Mouse (Mus musculus) stomach, embryonic 15.5 days (tissue): Measurements from ENCODE around the gene Gpsm1. TPM values are rescaled to one million over a fixed set of nuclear protein-coding genes. Genes with fewer than 3 reads are reported as not detected.

Experiments
- ATAC-seq: fragments of 200-750 bp; cut with Nextera tagmentation; 2 replicates; pipeline ENCODE4 v1.8.0; 2017; ENCODE audit warnings: low read depth, moderate number of reproducible peaks, moderate TSS enrichment; ENCODE audit not compliant: insufficient read depth, low FRiP score
- H3K27ac ChIP-seq: fragments of 300-500 bp; sonication (generic); 2 replicates; pipeline ENCODE4 v1.5.1; 2015; ENCODE audit warnings: mild to moderate bottlenecking, inconsistent platforms
- H3K27me3 ChIP-seq: fragments of 300-500 bp; sonication (generic); replicated peaks from 2 replicates; pipeline ENCODE4 v1.6.1; 2015; ENCODE audit warnings: inconsistent platforms
- H3K36me3 ChIP-seq: fragments of 300-500 bp; sonication (generic); 2 replicates; pipeline ENCODE4 v1.6.1; 2015; ENCODE audit warnings: inconsistent platforms
- H3K4me1 ChIP-seq: fragments of 300-500 bp; sonication (generic); 2 replicates; pipeline ENCODE4 v1.6.1; 2015; ENCODE audit warnings: inconsistent platforms
- H3K4me2 ChIP-seq: fragments of 300-500 bp; sonication (generic); 2 replicates; pipeline ENCODE4 v1.6.1; 2015; ENCODE audit warnings: mild to moderate bottlenecking, inconsistent platforms
- H3K4me3 ChIP-seq: fragments of 300-500 bp; sonication (generic); replicated peaks from 2 replicates; pipeline ENCODE4 v1.5.1; 2015; ENCODE audit warnings: inconsistent platforms
- H3K9ac ChIP-seq: fragments of 300-500 bp; sonication (generic); 2 replicates; pipeline ENCODE4 v1.6.1; 2015; ENCODE audit warnings: inconsistent platforms
- H3K9me3 ChIP-seq: fragments of 300-500 bp; sonication (generic); 2 replicates; pipeline ENCODE4 v1.6.1; 2016; ENCODE audit warnings: inconsistent platforms
- WGBS: fragments of 180-500 bp; shearing (Covaris S2); methylation state at CpG from one replicate; pipeline ENCODE4 v1.1.7; 2015; 5-methylcytosine and 5-hydroxymethylcytosine counted together
- polyA plus RNA-seq: library from polyadenylated mRNA; unstranded; fragments of >200 nt; fragmentation: Nextera tagmentation; extraction: Ambion mirVana; gene quantifications from 2 replicates; pipeline ENCODE4 v1.2.1, GENCODE M21; 2015

The Gpsm1 gene
- polyA plus RNA-seq, 1 experiment from 2014 or later: 34.6 TPM

DNA sequence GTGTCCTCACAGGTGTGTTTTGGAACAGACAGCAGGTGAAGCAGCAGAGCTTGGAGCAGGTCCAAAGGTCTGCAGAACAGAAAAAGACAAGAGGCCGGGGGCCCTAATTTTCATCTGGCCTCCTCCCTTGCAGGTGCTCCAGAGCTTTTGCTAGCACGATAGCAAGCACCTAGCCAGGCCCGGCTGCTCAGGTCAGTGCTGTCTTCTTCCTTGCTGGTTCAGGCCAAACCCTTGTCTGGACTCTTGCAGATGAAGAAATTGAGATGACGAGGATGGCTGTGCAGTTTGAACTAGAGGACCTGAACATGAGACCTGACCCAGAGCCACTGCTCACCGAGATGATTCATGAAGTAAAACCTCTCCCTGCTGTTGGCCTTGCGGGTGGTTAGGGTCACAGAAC lies 76.3 kb downstream of the Gpsm1 start:
- ATAC-seq: no peak
- H3K9ac ChIP-seq: no peak overlapping the region
- no peak overlapping the region for H3K4me2 ChIP-seq
- peaks cover 3% of the 10 kb centered on the region for H3K4me1 ChIP-seq
- H3K36me3 ChIP-seq: peaks cover 59% of the 10 kb centered on the region
- H3K4me3 ChIP-seq: no peak overlapping the region
- no peak overlapping the region for H3K27ac ChIP-seq
- no peaks in the 10 kb centered on the region for H3K9me3 ChIP-seq
- H3K27me3 ChIP-seq: no peaks in the 10 kb centered on the region
- WGBS: 89% methylated on average over 6 of the region's 6 CpGs

Other genes starting within 250 kb of the Gpsm1 start
- 14.1 and 16.5 TPM in 2 replicates for gene Nacc2, start 192.3 kb upstream of the Gpsm1 start, polyA plus RNA-seq
- gene Lhx3, start 107.2 kb upstream of the Gpsm1 start, polyA plus RNA-seq: 0.08 TPM in 1 of 2 replicates, not detected in the other
- 26.1 and 32.4 TPM in 2 replicates for gene Qsox2, start 78.0 kb upstream of the Gpsm1 start, polyA plus RNA-seq
- 0.57 and 0.61 TPM in 2 replicates for gene Ccdc187, start 21.0 kb upstream of the Gpsm1 start, polyA plus RNA-seq
- 22.2 and 25.1 TPM in 2 replicates for gene Dnlz, start 36.6 kb downstream of the Gpsm1 start, polyA plus RNA-seq
- gene Card9, start 45.4 kb downstream of the Gpsm1 start, polyA plus RNA-seq: 1.6 and 1.8 TPM in 2 replicates
- gene Snapc4, start 65.1 kb downstream of the Gpsm1 start, polyA plus RNA-seq: 23.5 and 25.9 TPM in 2 replicates
- 103 TPM in 2 replicates for gene Entr1, start 73.8 kb downstream of the Gpsm1 start, polyA plus RNA-seq
- 86.8 and 97.9 TPM in 2 replicates for gene Pmpca, start 73.8 kb downstream of the Gpsm1 start, polyA plus RNA-seq
- gene Inpp5e, start 93.7 kb downstream of the Gpsm1 start, polyA plus RNA-seq: 17.2 and 17.4 TPM in 2 replicates
- 22.3 and 24.0 TPM in 2 replicates for gene Sec16a, start 129.7 kb downstream of the Gpsm1 start, polyA plus RNA-seq
- 16.1 and 17.9 TPM in 2 replicates for gene Notch1, start 201.1 kb downstream of the Gpsm1 start, polyA plus RNA-seq